Mouse (Mus musculus) E14TG2a.4 (cell line): ENCODE results near the gene Gvin1.

Source experiments
- CTCF ChIP-seq: conservative IDR thresholded peaks from 2 replicates; pipeline ENCODE4 v1.5.1; 2014; ENCODE audit warnings: low read length
- NANOG ChIP-seq: IDR thresholded peaks from 2 replicates; pipeline ENCODE4 v1.6.1; 2014; ENCODE audit warnings: borderline replicate concordance, low read length, mixed read lengths
- POU5F1 ChIP-seq: IDR thresholded peaks from 2 replicates; pipeline ENCODE4 v1.6.1; 2014; ENCODE audit warnings: low read length, borderline replicate concordance

GRCm38 (mm10) chr7:106248922-106249321, 33.8 kb upstream of the Gvin1 start:
- TF ChIP-seq CTCF (no peak), NANOG (no peak), POU5F1 (no peak)
